In the genomic region with DNA sequence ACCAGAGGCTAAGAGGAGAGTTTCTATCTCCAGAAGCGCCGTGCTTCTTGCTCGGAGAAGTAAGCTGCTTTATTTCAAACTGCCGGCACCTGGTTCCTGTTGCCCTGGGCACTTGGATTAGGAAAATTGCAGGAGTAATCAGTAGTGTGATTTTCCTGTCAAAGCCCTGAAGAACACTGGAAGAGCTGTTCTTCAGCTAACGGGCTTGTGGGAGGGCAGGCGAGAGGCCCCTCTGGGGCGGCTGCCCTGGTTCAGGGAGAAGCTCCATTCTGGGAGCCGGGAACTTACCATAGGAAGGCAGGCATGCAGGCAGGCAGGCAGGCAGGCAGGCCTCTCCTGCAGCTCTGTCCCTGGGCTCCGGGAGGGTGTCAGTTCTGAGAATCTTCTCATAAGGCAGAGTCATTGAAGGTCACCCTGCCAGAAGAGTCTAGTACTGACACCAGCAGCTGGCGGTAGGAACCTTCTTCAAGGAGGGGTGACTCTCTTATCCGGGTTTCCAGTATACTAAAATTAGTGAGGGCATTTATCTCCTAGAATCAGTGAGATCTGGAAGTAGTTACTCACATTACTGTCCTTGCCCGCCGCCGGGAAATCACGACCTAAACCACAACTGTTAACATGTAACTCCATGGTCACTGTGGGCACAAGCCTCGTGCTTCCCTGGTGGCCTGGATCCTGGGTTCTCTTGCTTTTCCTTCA, we compare ENCODE assay signal across 8 mouse cellular contexts. TPM values are rescaled to one million over a fixed set of nuclear protein-coding genes. Genes with fewer than 3 reads are reported as not detected.
DNase-seq lines count a peak whose midpoint lies in the region; ATAC-seq lines count a peak whose summit lies in the region.

A gene (minus strand): TSS at position 457 of the 699 bp plus-strand sequence.

- WGBS in lung, embryonic 15.5 days, result 65% methylated on average over 16 of the region's 16 CpGs
- 49% methylated on average over 16 of the region's 16 CpGs for WGBS in embryonic facial prominence, embryonic 10.5 days
- 83% methylated on average over 16 of the region's 16 CpGs for WGBS in large intestine, adult 2 months

- no peaks in the 10 kb centered on the region for H3K36me3 ChIP-seq in lung, embryonic 15.5 days
- H3K36me3 ChIP-seq in embryonic facial prominence, embryonic 10.5 days (replicated peaks), result no peaks in the 10 kb centered on the region

- H3K4me3 ChIP-seq in lung, embryonic 15.5 days, result no peak within 1 kb of the TSS
- peak within 1 kb of the TSS; percentile 16; the same call in 1 of the 2 replicates for H3K4me3 ChIP-seq in embryonic facial prominence, embryonic 10.5 days

- no peak within 1 kb of the TSS for H3K4me2 ChIP-seq in lung, embryonic 15.5 days

- H3K9me3 ChIP-seq in lung, embryonic 15.5 days, result no peaks in the 10 kb centered on the region
- no peaks in the 10 kb centered on the region for H3K9me3 ChIP-seq in embryonic facial prominence, embryonic 10.5 days

- H3K9ac ChIP-seq in lung, embryonic 15.5 days, result no peak within 1 kb of the TSS

- DNase-seq in lung, postnatal 36 days, result no peak
- peak; percentile 73 for DNase-seq in embryonic facial prominence, embryonic 10.5 days (ENCODE audit: low spot score)
- DNase-seq in gonadal fat pad, adult 2 months (ENCODE audit: low read depth), result no peak
- no peak for DNase-seq in large intestine, adult 2 months (ENCODE audit: low read depth, low spot score)
- DNase-seq in right cerebral cortex, adult 2 months (ENCODE audit: low spot score in 2 of 2), result no peak
- no peak for DNase-seq in cerebellum, adult 11-12 months
- no peak for DNase-seq in embryo, embryonic 9.5 days (ENCODE audit: extremely low spot score)

- H3K4me1 ChIP-seq in lung, embryonic 15.5 days, result no peaks in the 10 kb centered on the region
- peaks cover 23% of the 10 kb centered on the region for H3K4me1 ChIP-seq in embryonic facial prominence, embryonic 10.5 days

- no peak for ATAC-seq in lung, embryonic 15.5 days (ENCODE audit: borderline replicate concordance, extremely low read depth, low FRiP score, low TSS enrichment)

- no peak within 1 kb of the TSS for H3K27ac ChIP-seq in lung, embryonic 15.5 days
- H3K27ac ChIP-seq in embryonic facial prominence, embryonic 10.5 days (replicated peaks), result peak within 1 kb of the TSS; percentile 75

- 0 out of 2 replicates have a peak, but pooled peaks cover 4% of the 10 kb centered on the region for H3K27me3 ChIP-seq in lung, embryonic 15.5 days
- H3K27me3 ChIP-seq in embryonic facial prominence, embryonic 10.5 days (replicated peaks; ENCODE audit: low read depth, poor library complexity, severe bottlenecking), result no peaks in the 10 kb centered on the region

RNA-seq across cellular contexts. Expression of the gene that starts here (rescaled TPM):
- polyA plus RNA-seq in lung, embryonic 15.5 days (2015; fragmentation: Nextera tagmentation; extraction: Ambion mirVana), result 42.4 and 46.3 TPM in 2 replicates
- polyA plus RNA-seq in embryonic facial prominence, embryonic 10.5 days (2016; fragmentation: Nextera tagmentation; extraction: Ambion mirVana), result 33.1 and 33.4 TPM in 2 replicates
- 141 and 223 TPM in 2 replicates for polyA plus RNA-seq in gonadal fat pad, adult 2 months (2012; rRNA removed)
- 150 and 189 TPM in 2 replicates for polyA plus RNA-seq in large intestine, adult 2 months (2012; rRNA removed)
